Mouse (Mus musculus) intestine, embryonic 16.5 days (tissue): ENCODE measurements at regions not wholly inside any gene's neighbourhood (a gene's known extent, or its start where the extent isn't known, plus 50 kb on each side); places are given as distances from the start of the nearest gene placed in this dataset.

Experiments
- ATAC-seq: fragments of 200-750 bp; cut with Nextera tagmentation; 2 replicates; pipeline ENCODE4 v1.8.0; 2017; ENCODE audit warnings: moderate TSS enrichment, moderate library complexity
- H3K27ac ChIP-seq: fragments of 300-500 bp; sonication (generic); 2 replicates; pipeline ENCODE4 v1.5.1; 2014; ENCODE audit warnings: mild to moderate bottlenecking, low read length
- H3K27me3 ChIP-seq: fragments of 300-500 bp; sonication (generic); replicated peaks from 2 replicates; pipeline ENCODE4 v1.6.1; 2014; ENCODE audit warnings: low read length, control low read depth, mixed read lengths; ENCODE audit not compliant: control insufficient read depth, insufficient read depth
- H3K36me3 ChIP-seq: fragments of 300-500 bp; sonication (generic); 2 replicates; pipeline ENCODE4 v1.6.1; 2014; ENCODE audit warnings: low read length, control low read depth; ENCODE audit not compliant: control insufficient read depth, insufficient read depth
- H3K4me1 ChIP-seq: fragments of 300-500 bp; sonication (generic); 2 replicates; pipeline ENCODE4 v1.6.1; 2014; ENCODE audit warnings: low read length, control low read depth, mixed read lengths; ENCODE audit not compliant: control insufficient read depth, insufficient read depth
- H3K4me2 ChIP-seq: fragments of 300-500 bp; sonication (generic); 2 replicates; pipeline ENCODE4 v1.6.1; 2014; ENCODE audit warnings: low read depth, low read length, control low read depth
- H3K4me3 ChIP-seq: fragments of 300-500 bp; sonication (generic); 2 replicates; pipeline ENCODE4 v1.5.1; 2014; ENCODE audit warnings: mild to moderate bottlenecking, low read length
- H3K9ac ChIP-seq: fragments of 300-500 bp; sonication (generic); 2 replicates; pipeline ENCODE4 v1.6.1; 2014; ENCODE audit warnings: low read depth, low read length
- H3K9me3 ChIP-seq: fragments of 300-500 bp; sonication (generic); 2 replicates; pipeline ENCODE4 v1.6.1; 2016; ENCODE audit warnings: low read length, control low read depth; ENCODE audit not compliant: control insufficient read depth
- WGBS: fragments of 180-500 bp; shearing (Covaris S2); extraction: QIAGEN DNeasy Blood & Tissue Kit; methylation state at CpG from one replicate; pipeline ENCODE4 v1.1.7; 2014; 5-methylcytosine and 5-hydroxymethylcytosine counted together

DNA sequence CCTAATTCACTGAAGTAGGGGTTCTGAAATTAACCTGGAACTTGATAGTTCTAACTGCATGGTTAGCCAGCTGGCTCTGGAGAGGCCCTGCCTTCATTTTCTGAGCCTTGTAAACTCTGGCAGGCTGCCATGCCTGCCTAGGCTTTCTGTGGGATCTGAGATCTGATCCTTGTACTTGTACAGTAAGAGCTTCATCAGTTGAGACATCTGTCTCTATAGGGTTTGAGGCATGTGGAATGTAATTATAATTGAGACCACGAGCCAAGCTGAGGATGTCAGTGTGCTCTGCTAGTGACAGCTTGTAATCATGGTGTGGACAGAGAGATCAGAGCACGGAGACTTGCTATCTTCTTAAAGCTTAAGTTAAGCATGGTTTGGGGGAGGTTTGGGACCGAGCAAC is 416.8 kb upstream of the Ptger4 start:
- no peaks in the 10 kb centered on the region for H3K27me3 ChIP-seq
- WGBS: 70% methylated on average over 3 of the region's 3 CpGs
- H3K9ac ChIP-seq: no peak overlapping the region
- no peaks in the 10 kb centered on the region for H3K4me1 ChIP-seq
- H3K4me2 ChIP-seq: no peak overlapping the region
- H3K27ac ChIP-seq: no peak overlapping the region
- H3K9me3 ChIP-seq: no peaks in the 10 kb centered on the region
- no peak overlapping the region for H3K4me3 ChIP-seq
- H3K36me3 ChIP-seq: no peaks in the 10 kb centered on the region
- ATAC-seq: no peak

DNA sequence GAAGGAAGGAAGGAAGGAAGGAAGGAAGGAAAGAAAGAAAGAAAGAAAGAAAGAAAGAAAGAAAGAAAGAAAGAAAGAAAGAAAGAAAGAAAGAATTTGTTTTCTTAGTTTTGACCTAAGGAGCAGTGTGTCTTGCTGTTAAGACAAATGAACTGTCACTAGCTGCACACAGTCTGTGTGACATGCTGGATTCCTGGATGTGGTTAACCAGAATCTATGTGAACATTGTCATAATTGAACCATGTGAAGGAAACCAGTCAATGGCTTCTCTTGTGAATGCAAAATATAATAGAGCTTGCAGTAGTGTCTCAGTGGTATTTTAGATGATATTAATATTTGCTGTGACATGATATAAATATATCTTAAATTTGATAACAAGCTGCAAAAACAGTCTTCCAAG is 427.8 kb upstream of the Ptger4 start:
- no peak for ATAC-seq
- Histone ChIP-seq H3K27me3 (no peaks in the 10 kb centered on the region), H3K9ac (no peak overlapping the region), H3K4me2 (no peak overlapping the region), H3K36me3 (no peaks in the 10 kb centered on the region), H3K27ac (no peak overlapping the region), H3K9me3 (no peaks in the 10 kb centered on the region), H3K4me1 (no peaks in the 10 kb centered on the region), H3K4me3 (no peak overlapping the region)

DNA sequence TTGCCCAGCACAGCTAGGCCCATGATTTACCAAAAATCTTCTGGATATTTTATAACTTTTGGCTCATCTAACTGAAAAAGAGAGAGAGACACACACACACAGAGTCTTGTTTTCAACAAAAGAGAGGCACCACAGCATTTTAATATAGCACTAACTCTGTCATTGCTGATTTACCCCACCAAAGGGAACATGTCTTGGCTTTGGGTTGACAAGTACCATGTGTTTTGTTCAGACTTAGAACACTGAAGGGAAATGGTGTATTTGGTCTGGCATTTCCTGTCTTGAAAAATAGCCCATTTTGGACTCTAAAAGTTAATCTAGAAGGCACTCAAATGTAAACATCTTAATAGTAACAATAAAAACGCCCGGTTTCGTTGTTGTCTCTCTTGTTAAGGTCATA is 432.7 kb upstream of the Ptger4 start:
- Histone ChIP-seq H3K27ac (no peak overlapping the region), H3K4me1 (no peaks in the 10 kb centered on the region), H3K27me3 (no peaks in the 10 kb centered on the region), H3K9me3 (no peaks in the 10 kb centered on the region), H3K9ac (no peak overlapping the region), H3K4me2 (no peak overlapping the region), H3K4me3 (no peak overlapping the region), H3K36me3 (no peaks in the 10 kb centered on the region)
- no peak for ATAC-seq
- WGBS: 58% methylated on average over 3 of the region's 3 CpGs

DNA sequence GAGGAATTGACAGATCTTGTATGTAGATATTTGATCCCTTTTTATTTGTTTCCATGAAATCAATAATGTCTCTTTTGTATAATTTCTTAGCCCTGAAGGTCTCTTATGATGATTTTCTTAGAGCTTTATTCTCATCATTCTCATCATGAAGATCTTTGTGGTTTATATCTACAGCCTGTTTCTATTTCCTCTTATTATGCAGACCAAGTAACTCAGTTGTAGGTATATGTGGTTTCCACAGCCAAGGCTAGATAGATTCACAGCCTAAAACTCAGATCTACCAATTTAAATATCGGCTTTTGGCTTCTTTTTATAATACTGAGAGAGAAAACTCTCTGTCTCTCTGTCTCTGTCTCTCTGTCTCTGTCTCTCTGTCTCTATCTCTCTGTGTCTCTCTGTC is 449.8 kb upstream of the Ptger4 start:
- Histone ChIP-seq H3K4me1 (no peaks in the 10 kb centered on the region), H3K27me3 (no peaks in the 10 kb centered on the region), H3K36me3 (no peaks in the 10 kb centered on the region), H3K27ac (no peak overlapping the region), H3K9ac (no peak overlapping the region), H3K4me2 (no peak overlapping the region), H3K4me3 (no peak overlapping the region), H3K9me3 (no peaks in the 10 kb centered on the region)
- no peak for ATAC-seq
- 91% methylated on average over 1 of the region's 1 CpGs for WGBS

DNA sequence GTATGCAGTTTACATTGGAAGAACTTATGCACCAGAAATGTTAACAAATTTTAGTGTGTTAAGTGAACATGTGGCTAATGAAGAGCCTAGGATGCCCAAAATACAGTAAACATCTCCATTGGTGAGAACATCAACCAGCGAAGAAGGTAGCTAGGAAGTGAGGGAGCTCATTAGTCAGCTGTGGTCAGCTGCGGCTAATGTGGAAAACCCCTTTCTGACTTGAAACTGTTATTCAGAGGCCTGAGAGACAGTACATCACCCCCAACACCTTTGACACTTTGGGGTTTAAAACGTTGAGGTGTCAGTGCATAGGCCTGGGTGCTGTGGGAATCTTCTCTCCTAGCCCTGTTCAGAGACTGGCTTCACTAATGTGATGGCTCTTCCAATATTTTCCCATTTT is 451.0 kb upstream of the Ptger4 start:
- Histone ChIP-seq H3K9ac (no peak overlapping the region), H3K9me3 (no peaks in the 10 kb centered on the region), H3K4me2 (no peak overlapping the region), H3K27me3 (no peaks in the 10 kb centered on the region), H3K36me3 (no peaks in the 10 kb centered on the region), H3K4me1 (no peaks in the 10 kb centered on the region), H3K27ac (no peak overlapping the region), H3K4me3 (no peak overlapping the region)
- no peak for ATAC-seq
- 74% methylated on average over 3 of the region's 3 CpGs for WGBS

DNA sequence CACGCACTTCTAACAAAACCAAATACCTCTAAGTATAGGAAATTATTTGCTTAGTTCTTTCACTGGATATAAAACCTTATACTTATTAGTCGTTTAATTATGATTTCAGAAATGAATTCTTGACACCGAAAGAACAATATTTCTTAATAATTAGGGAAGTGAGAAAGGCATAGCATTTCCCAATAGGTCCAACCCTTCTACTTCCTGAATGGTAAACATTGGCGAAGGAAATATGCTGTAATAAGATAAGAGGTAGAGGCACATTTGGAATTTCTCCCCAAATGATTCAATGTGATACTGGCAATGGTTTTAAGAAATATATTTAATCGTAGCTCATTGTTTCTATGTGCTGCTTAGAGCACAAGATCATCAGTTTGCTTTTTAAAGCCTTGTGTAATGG is 464.5 kb upstream of the Ptger4 start:
- Histone ChIP-seq H3K36me3 (no peaks in the 10 kb centered on the region), H3K9me3 (no peaks in the 10 kb centered on the region), H3K27ac (no peak overlapping the region), H3K4me2 (no peak overlapping the region), H3K9ac (no peak overlapping the region), H3K4me1 (no peaks in the 10 kb centered on the region), H3K4me3 (no peak overlapping the region), H3K27me3 (no peaks in the 10 kb centered on the region)
- ATAC-seq: no peak
- 83% methylated on average over 5 of the region's 5 CpGs for WGBS

DNA sequence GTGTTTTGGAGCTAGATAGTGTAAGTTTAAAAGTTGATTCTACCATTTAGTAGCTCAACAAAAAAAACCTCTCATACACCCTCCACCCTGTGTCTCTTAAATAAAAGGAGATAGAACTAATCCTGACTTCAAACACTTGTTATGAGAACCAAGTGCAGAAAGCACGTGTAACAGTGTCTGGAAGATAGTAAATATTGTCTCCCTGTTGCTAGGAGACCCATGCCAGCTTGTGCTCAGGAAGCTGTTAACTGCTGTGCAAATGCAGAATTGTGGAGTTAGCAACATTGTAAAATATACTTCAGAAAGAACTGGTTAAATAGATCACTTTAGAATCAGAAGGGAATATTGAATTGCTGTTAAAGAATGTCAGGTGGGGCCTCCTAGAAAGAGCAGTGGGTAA is 496.7 kb upstream of the Ptger4 start:
- WGBS: 9% methylated on average over 1 of the region's 1 CpGs
- H3K4me3 ChIP-seq: no peak overlapping the region
- no peak overlapping the region for H3K9ac ChIP-seq
- no peaks in the 10 kb centered on the region for H3K4me1 ChIP-seq
- ATAC-seq: peak; percentile 55
- no peak overlapping the region for H3K27ac ChIP-seq
- no peak overlapping the region for H3K4me2 ChIP-seq
- no peaks in the 10 kb centered on the region for H3K36me3 ChIP-seq
- H3K27me3 ChIP-seq: no peaks in the 10 kb centered on the region
- H3K9me3 ChIP-seq: no peaks in the 10 kb centered on the region

DNA sequence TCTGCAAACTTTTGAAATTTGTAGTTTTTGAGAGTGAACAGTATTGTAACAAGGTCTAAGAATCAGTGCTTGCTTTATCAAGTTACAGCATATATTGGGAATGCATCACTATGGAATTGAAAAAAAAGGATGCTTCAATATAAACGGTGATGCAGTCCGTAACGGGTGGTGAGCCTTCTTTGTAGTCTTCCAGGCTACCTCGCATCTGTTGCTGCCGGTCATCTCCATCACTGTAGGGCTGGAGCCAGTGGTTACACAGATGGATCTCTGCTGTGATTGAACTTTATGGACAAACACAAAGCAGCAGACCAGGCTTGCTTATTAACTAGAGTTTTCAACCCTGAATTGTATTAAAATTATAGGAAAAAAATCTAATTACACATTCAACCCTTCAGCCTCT is 499.9 kb upstream of the Ptger4 start:
- no peak overlapping the region for H3K4me2 ChIP-seq

DNA sequence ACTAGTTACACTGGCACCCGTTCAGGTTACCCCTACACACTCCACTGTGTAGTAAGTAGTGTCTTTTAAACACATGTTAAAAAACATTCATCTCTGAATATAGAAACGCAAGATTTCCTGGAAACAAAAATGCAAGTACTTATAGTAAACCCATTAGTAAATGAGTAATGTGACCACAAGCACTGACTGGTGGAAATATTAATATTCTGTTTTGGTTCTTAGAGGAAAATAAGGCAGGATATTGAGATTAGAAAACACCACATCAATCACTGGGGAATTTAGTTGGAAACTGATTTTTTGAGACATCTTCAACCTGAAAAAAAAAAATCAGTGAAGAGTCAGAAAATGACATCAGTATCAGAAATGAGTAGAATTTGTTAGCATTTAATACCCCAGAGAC is 514.7 kb upstream of the Ptger4 start:
- Histone ChIP-seq H3K27ac (no peak overlapping the region), H3K36me3 (no peaks in the 10 kb centered on the region), H3K27me3 (no peaks in the 10 kb centered on the region), H3K4me3 (no peak overlapping the region), H3K9me3 (no peaks in the 10 kb centered on the region), H3K4me2 (no peak overlapping the region), H3K9ac (no peak overlapping the region), H3K4me1 (no peaks in the 10 kb centered on the region)
- WGBS: 81% methylated on average over 2 of the region's 2 CpGs
- no peak for ATAC-seq

More for the DNA sequence above, 499.9 kb upstream of the Ptger4 start:
- no peak overlapping the region for H3K4me3 ChIP-seq
- no peaks in the 10 kb centered on the region for H3K9me3 ChIP-seq
- H3K27me3 ChIP-seq: no peaks in the 10 kb centered on the region
- 87% methylated on average over 5 of the region's 5 CpGs for WGBS
- H3K27ac ChIP-seq: no peak overlapping the region
- no peak for ATAC-seq
- no peaks in the 10 kb centered on the region for H3K4me1 ChIP-seq
- H3K9ac ChIP-seq: no peak overlapping the region
- no peaks in the 10 kb centered on the region for H3K36me3 ChIP-seq

DNA sequence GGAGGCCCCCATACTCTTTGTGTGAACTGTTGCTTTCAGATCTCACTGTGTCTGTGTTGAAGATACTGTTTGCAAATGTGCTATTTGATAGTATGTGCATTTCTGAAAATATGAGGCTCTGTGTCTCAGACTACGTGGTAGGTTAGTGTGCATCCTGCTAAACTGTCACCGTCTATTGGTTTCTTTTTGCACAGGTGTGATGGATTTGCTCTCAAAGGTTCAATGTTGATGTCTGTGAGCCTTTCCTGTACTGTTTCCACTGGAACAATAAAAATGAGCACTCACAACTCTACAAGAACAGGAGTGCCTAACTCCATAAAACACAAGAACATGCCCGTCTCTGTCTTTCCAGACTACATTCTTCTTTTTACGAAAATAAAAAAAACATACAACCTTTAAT is 518.2 kb upstream of the Ptger4 start:
- H3K9me3 ChIP-seq: no peaks in the 10 kb centered on the region
- no peak overlapping the region for H3K9ac ChIP-seq
- no peak for ATAC-seq
- no peaks in the 10 kb centered on the region for H3K36me3 ChIP-seq
- H3K27me3 ChIP-seq: no peaks in the 10 kb centered on the region
- no peaks in the 10 kb centered on the region for H3K4me1 ChIP-seq
- no peak overlapping the region for H3K4me2 ChIP-seq
- H3K4me3 ChIP-seq: no peak overlapping the region
- 85% methylated on average over 4 of the region's 4 CpGs for WGBS
- no peak overlapping the region for H3K27ac ChIP-seq
